Mouse (Mus musculus): ENCODE results near the gene Man1b1.

- TF ChIP-seq CTCF (conservative IDR thresholded peaks at IDR 0.05; ENCODE audit: insufficient read depth, insufficient read length, low read depth, low read length), result no peak
- TF ChIP-seq POLR2A (IDR thresholded peaks at IDR 0.05; ENCODE audit: low read depth, low read length), result no peak
Observed at GRCm38 (mm10) chr2:25331470-25331869, 668 bp upstream of the Man1b1 start.

Measured in kidney, adult 2 months (tissue).